Mouse (Mus musculus) MEL (cell line): ENCODE data around the gene Mfap1a.
"Not testable (repeated sequence)": the region's sequence is repeated elsewhere in the genome, so short reads cannot be mapped to it uniquely, and the experiment has no call there.

Experiments
- GATA1 ChIP-seq: IDR thresholded peaks from 2 replicates; pipeline ENCODE4 v1.6.1; 2011; ENCODE audit warnings: low read depth, low read length, improper control_type of control experiment
- HCFC1 ChIP-seq: IDR thresholded peaks from 2 replicates; pipeline ENCODE4 v1.6.1; 2012; ENCODE audit warnings: low read depth, mild to moderate bottlenecking, inconsistent platforms, low read length, improper control_type of control experiment, moderate library complexity
- MAFK ChIP-seq: IDR thresholded peaks from 2 replicates; pipeline ENCODE4 v1.6.1; 2011; ENCODE audit warnings: low read depth, mild to moderate bottlenecking, low read length, improper control_type of control experiment, borderline replicate concordance
- POLR2A ChIP-seq, 2 experiments: IDR thresholded peaks; 2 replicates each; pipeline ENCODE4 v1.6.1; 2011 to 2012; ENCODE audit warnings: low read length in 2 of 2, mild to moderate bottlenecking in 2 of 2, control low read depth in 1 of 2, improper control_type of control experiment in 1 of 2, low read depth in 1 of 2, moderate library complexity in 1 of 2; ENCODE audit not compliant: control insufficient read depth in 1 of 2, insufficient read depth in 1 of 2, poor library complexity in 1 of 2
- ZNF384 ChIP-seq: IDR thresholded peaks from 2 replicates; pipeline ENCODE4 v1.6.1; 2012; ENCODE audit warnings: low read depth, mild to moderate bottlenecking, inconsistent platforms, low read length, improper control_type of control experiment

DNA sequence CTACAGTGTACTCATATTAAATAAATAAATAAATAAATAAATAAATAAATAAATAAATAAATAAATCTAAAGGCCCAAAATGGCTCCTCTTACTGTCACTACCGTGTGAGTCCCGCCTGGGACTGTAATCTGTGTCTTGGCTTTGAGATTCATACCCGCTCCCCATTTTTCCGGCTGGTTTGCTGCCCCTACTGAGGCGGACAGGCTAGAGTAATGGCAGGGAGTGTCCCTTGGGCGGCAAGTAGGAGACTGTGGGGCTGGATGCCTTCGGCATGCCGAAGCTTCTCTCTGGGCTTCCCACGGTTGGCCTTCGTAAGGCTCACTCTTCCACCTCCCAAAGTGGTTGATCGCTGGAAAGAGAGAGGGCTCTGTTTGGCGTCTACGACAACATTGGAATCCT, 25.5 kb downstream of the Mfap1a start:
- TF ChIP-seq ZNF384; POLR2A (IDR thresholded peaks at IDR 0.05; ENCODE audit: control insufficient read depth in 1 of 2, insufficient read depth in 1 of 2, low read depth in 1 of 2, low read length in 2 of 2, poor library complexity in 1 of 2); MAFK; GATA1; HCFC1: not testable (repeated sequence)
